Mouse (Mus musculus) liver, embryonic 15.5 days (tissue): ENCODE results near the gene Tmed10. TPM values are rescaled to one million over a fixed set of nuclear protein-coding genes. Genes with fewer than 3 reads are reported as not detected.
A peak's percentile ranks its signal among the peaks of the same experiment; 100 is the strongest.

Source experiments
- ATAC-seq: fragments of 200-750 bp; cut with Nextera tagmentation; 2 replicates; pipeline ENCODE4 v1.8.0; 2017; ENCODE audit warnings: moderate number of reproducible peaks, mild to moderate bottlenecking, moderate library complexity; ENCODE audit not compliant: insufficient read depth
- H3K27ac ChIP-seq: fragments of 300-500 bp; sonication (generic); replicated peaks from 2 replicates; pipeline ENCODE4 v1.5.1; 2015; ENCODE audit warnings: mild to moderate bottlenecking, inconsistent platforms
- H3K27me3 ChIP-seq: fragments of 300-500 bp; sonication (generic); 2 replicates; pipeline ENCODE4 v1.6.1; 2015; ENCODE audit warnings: mild to moderate bottlenecking, inconsistent platforms
- H3K36me3 ChIP-seq: fragments of 300-500 bp; sonication (generic); replicated peaks from 2 replicates; pipeline ENCODE4 v1.6.1; 2015; ENCODE audit warnings: moderate library complexity, mild to moderate bottlenecking, inconsistent platforms
- H3K4me1 ChIP-seq: fragments of 300-500 bp; sonication (generic); replicated peaks from 2 replicates; pipeline ENCODE4 v1.6.1; 2015; ENCODE audit warnings: inconsistent platforms
- H3K4me2 ChIP-seq: fragments of 300-500 bp; sonication (generic); 2 replicates; pipeline ENCODE4 v1.6.1; 2015; ENCODE audit warnings: moderate library complexity, mild to moderate bottlenecking, inconsistent platforms
- H3K4me3 ChIP-seq: fragments of 300-500 bp; sonication (generic); replicated peaks from 2 replicates; pipeline ENCODE4 v1.5.1; 2015; ENCODE audit warnings: mild to moderate bottlenecking, inconsistent platforms
- H3K9ac ChIP-seq: fragments of 300-500 bp; sonication (generic); 2 replicates; pipeline ENCODE4 v1.6.1; 2015; ENCODE audit warnings: moderate library complexity, mild to moderate bottlenecking, inconsistent platforms
- H3K9me3 ChIP-seq: fragments of 300-500 bp; sonication (generic); replicated peaks from 2 replicates; pipeline ENCODE4 v1.6.1; 2016; ENCODE audit warnings: inconsistent platforms
- WGBS: fragments of 180-500 bp; shearing (Covaris S2); methylation state at CpG from one replicate; pipeline ENCODE4 v1.1.7; 2015; ENCODE audit warnings: mixed read lengths; ENCODE audit not compliant: insufficient replicate concordance; 5-methylcytosine and 5-hydroxymethylcytosine counted together
- polyA plus RNA-seq: library from polyadenylated mRNA; unstranded; fragments of >200 nt; fragmentation: Nextera tagmentation; extraction: Ambion mirVana; gene quantifications from 2 replicates; pipeline ENCODE4 v1.2.1, GENCODE M21; 2015

Tmed10 gene
- polyA plus RNA-seq, 1 experiment from 2014 or later: 163 TPM

DNA sequence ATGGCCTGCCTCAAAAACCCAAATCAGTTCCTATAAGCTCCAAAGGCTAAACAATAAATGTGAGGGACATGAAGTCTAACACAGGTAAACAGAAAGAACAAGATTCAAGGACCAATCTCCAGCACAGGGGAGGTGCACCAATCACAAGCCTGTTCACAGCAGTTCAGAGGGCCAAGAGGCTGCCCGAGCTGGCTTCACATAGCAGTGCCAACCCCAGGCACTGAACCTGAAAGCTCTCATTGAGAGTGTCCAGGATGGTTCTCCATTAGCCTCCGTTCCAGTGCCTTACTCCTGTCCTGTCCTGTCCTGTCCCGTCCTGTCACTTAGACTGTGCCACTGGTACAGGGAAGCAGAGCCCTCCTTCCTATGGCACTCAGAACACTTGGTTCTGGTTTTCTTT is 27.5 kb downstream of the Tmed10 start:
- 67% methylated on average over 3 of the region's 3 CpGs for WGBS
- Histone ChIP-seq H3K9ac (no peak overlapping the region), H3K4me3 (no peak overlapping the region), H3K27me3 (no peaks in the 10 kb centered on the region), H3K9me3 (no peaks in the 10 kb centered on the region), H3K4me2 (no peak overlapping the region), H3K4me1 (peaks cover 12% of the 10 kb centered on the region; the same call in 1 of the 2 replicates), H3K27ac (peak overlapping the region; percentile 34; the same call in 1 of the 2 replicates), H3K36me3 (peaks cover 49% of the 10 kb centered on the region)
- no peak for ATAC-seq

DNA sequence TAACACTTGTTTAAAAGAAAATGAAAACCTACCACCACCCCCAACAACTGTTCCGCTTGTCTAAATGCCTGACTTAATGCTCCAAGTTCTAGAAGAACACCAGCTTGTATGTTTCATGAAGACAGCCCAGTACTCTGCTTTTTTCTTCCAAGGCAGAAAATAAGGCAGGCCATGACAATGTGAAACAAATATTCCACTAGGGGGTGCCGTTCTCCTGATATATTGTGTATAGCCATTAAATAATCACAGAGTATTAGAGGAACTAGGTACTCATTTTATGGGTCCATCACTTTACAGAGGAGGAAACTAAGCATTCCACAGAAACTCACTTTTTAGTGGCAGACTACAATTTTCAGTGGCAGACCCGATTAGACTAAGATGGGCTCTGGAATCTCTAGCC is 28.3 kb downstream of the Tmed10 start:
- ATAC-seq: no peak
- H3K27ac ChIP-seq: no peak overlapping the region

DNA sequence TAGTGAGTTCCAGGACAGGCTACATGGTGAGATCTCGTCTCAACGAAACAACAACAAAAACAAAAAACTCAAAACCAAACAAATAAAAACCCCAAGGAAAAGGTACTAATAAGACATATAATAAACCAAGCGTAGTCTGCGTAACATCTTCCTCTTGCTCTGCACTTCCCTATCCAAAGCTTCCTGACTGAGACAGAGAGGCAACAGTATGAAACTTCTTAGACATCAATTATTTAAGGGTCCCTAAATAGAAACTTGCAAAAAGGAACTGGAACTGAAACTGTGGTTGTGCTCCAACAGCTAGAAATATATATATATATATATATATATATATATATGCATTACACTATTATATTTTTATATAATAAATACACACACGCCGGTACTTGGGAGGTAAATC is 29.1 kb downstream of the Tmed10 start:
- no peak overlapping the region for H3K27ac ChIP-seq
- no peaks in the 10 kb centered on the region for H3K27me3 ChIP-seq
- no peaks in the 10 kb centered on the region for H3K9me3 ChIP-seq
- no peak overlapping the region for H3K4me3 ChIP-seq
- peaks cover 58% of the 10 kb centered on the region for H3K36me3 ChIP-seq
- WGBS: 77% methylated on average over 6 of the region's 6 CpGs
- no peak for ATAC-seq
- no peak overlapping the region for H3K9ac ChIP-seq
- H3K4me1 ChIP-seq: peaks cover 14% of the 10 kb centered on the region
- H3K4me2 ChIP-seq: no peak overlapping the region

More for the DNA sequence above, 28.3 kb downstream of the Tmed10 start:
- 50% methylated on average over 3 of the region's 3 CpGs for WGBS
- Histone ChIP-seq H3K4me2 (no peak overlapping the region), H3K36me3 (peaks cover 57% of the 10 kb centered on the region), H3K9me3 (no peaks in the 10 kb centered on the region), H3K9ac (no peak overlapping the region), H3K4me3 (no peak overlapping the region), H3K4me1 (peaks cover 12% of the 10 kb centered on the region; the same call in 1 of the 2 replicates), H3K27me3 (no peaks in the 10 kb centered on the region)

DNA sequence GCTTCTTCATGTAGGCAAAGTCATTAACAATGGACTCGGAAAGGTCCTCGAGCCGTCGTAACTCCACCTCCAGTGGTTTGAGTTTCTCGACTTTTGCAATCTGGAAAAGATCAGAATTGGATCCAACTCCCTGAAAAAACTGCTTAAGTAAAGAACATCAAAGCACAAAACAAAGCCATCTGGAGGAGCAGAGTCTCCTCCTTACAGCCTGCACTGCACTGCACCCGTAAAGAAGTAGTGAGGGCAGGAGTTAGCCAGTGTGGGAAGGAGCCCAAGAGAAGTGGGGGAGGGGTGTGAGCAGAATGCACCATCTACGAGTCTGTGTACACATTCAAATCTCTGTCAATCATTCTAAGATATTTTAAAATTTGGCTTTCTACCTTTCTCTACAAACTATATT is 30.4 kb downstream of the Tmed10 start:
- Histone ChIP-seq H3K4me2 (no peak overlapping the region), H3K27ac (no peak overlapping the region), H3K9me3 (no peaks in the 10 kb centered on the region), H3K4me3 (no peak overlapping the region), H3K27me3 (no peaks in the 10 kb centered on the region), H3K9ac (no peak overlapping the region), H3K36me3 (peaks cover 46% of the 10 kb centered on the region), H3K4me1 (peaks cover 23% of the 10 kb centered on the region)
- ATAC-seq: no peak
- WGBS: 78% methylated on average over 7 of the region's 7 CpGs

DNA sequence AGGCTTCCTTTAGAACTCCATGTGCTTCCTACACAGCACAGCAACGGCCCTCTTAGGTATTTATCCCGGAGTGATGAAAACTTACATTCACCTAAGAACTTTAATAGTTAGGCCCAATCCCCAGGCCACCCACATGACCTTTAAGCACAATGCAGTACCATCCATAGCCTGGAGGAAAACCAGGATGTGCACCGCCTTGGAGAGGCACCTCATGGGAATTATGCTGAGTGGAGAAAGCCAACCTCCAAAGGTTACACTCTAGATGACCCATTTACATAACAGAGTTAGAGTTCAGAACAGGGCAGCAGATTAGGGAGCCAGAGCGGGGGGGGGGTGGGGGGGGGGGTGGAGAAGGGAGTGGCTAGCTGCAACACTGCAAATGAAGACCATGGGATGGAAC is 32.3 kb downstream of the Tmed10 start:
- H3K4me3 ChIP-seq: no peak overlapping the region
- H3K4me1 ChIP-seq: peaks cover 26% of the 10 kb centered on the region
- no peak overlapping the region for H3K4me2 ChIP-seq
- H3K27me3 ChIP-seq: no peaks in the 10 kb centered on the region
- H3K9me3 ChIP-seq: no peaks in the 10 kb centered on the region
- WGBS: 69% methylated on average over 4 of the region's 4 CpGs
- no peak overlapping the region for H3K9ac ChIP-seq
- H3K27ac ChIP-seq: no peak overlapping the region
- no peak for ATAC-seq
- peaks cover 30% of the 10 kb centered on the region for H3K36me3 ChIP-seq

DNA sequence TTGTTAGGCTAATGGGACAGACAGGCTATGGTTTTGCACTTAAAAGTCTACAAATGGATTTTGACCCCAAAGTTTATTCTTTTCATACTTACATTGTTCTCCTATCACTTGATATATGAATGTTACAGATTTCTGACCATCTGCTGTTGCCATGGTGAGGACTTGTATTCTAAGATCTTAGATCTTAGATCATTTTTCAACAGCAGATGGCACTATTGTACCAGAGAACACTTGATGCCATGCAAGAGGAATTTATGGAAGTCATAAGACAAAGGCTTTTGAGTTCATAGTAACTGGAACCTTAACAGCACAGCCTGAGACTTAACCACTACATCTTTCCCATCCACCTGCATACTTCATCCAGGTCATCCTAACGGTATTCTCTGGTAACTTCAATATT is 33.5 kb downstream of the Tmed10 start:
- 37% methylated on average over 1 of the region's 1 CpGs for WGBS
- Histone ChIP-seq H3K27me3 (no peaks in the 10 kb centered on the region), H3K4me2 (no peak overlapping the region), H3K4me3 (no peak overlapping the region), H3K4me1 (peaks cover 28% of the 10 kb centered on the region), H3K9ac (no peak overlapping the region), H3K27ac (no peak overlapping the region), H3K9me3 (no peaks in the 10 kb centered on the region), H3K36me3 (peaks cover 32% of the 10 kb centered on the region)
- ATAC-seq: no peak

DNA sequence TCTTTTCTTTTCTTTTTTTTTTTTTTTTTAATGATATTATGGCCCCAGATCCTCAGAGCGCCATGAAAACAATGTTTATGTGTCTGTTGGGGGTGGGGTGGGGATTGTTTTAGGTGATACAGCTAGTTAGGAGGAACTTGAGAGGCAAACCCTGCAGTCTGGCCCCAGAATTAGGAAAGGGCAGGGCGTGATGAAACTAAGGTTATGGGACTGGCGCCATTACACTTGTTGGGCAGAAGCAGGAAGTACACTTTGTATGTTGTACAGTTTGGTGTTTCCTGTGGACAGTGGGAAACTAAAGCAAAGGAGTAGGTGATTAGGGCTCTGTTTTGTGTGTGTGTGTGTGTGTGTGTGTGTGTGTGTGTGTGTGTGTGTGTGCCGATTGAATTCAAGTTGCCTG is 34.7 kb downstream of the Tmed10 start:
- peaks cover 28% of the 10 kb centered on the region for H3K4me1 ChIP-seq
- peaks cover 42% of the 10 kb centered on the region for H3K36me3 ChIP-seq
- H3K9me3 ChIP-seq: no peaks in the 10 kb centered on the region
- peak overlapping the region; percentile 93 for H3K4me2 ChIP-seq
- peak overlapping the region; percentile 98 for H3K4me3 ChIP-seq
- H3K9ac ChIP-seq: peak overlapping the region; percentile 98; the same call in 1 of the 2 replicates
- no peak for ATAC-seq
- no peaks in the 10 kb centered on the region for H3K27me3 ChIP-seq
- peak overlapping the region; percentile 92 for H3K27ac ChIP-seq
- WGBS: 18% methylated on average over 4 of the region's 4 CpGs

DNA sequence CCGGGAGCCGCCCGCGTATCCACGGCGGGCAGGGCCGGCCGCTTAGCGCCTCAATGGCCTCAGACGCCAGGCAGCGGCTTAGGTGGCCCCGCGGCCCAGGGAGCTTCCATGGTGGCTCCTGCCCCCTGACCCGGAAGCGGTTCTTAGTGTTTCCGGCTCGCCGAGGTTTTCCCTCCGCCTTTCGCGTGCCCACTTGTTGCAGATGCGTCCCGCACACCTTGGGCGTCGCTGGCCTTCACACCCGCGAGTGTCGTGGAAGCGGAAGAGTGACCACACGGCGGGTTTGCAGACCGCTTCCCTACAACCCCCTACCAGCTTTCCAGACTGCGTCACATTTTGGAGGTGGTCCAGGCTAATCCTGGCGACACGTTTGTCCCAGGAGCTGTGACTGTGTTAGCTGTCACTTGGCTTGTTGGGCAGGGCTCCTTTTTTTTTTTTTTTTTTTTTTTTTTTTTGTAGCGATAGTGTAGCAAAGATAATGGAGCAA is 35.4 kb downstream of the Tmed10 start, which contains the start of gene Nek9:
Gene Nek9 (minus strand): TSS at position 120 of the 487 bp plus-strand sequence.
- Histone ChIP-seq H3K36me3 (peaks cover 43% of the 10 kb centered on the region), H3K27ac (peak within 1 kb of the TSS; percentile 92), H3K4me1 (peaks cover 28% of the 10 kb centered on the region), H3K9me3 (no peaks in the 10 kb centered on the region), H3K4me2 (peak within 1 kb of the TSS; percentile 93), H3K9ac (peak within 1 kb of the TSS; percentile 98), H3K4me3 (peak within 1 kb of the TSS; percentile 98), H3K27me3 (no peaks in the 10 kb centered on the region)
- peak; percentile 82 for ATAC-seq
- WGBS: 0% methylated on average over 36 of the region's 36 CpGs

DNA sequence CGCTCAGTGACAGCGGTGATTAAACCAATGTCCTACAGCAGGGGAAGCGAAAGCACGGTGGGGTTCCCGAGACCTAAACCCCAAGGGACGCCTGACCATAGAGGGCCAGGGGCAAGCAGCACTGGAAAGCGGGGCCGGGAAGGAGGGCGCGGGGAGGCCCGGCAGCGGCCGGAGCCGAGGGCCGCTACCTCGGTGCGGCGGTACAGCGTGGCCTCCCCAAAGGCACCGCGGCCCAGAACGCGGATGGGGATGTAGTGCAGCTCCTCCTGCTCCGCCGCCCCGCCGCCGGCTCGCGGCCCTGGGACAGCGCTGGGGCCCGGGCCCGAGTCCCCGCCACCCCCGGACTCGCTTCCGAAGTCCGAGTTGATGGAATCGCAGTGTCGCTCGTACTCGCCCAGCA is 35.8 kb downstream of the Tmed10 start:
- peak overlapping the region; percentile 98 for H3K4me3 ChIP-seq
- peaks cover 28% of the 10 kb centered on the region for H3K4me1 ChIP-seq
- H3K4me2 ChIP-seq: peak overlapping the region; percentile 93
- H3K27me3 ChIP-seq: no peaks in the 10 kb centered on the region
- peak; percentile 75 for ATAC-seq
- peak overlapping the region; percentile 92 for H3K27ac ChIP-seq
- H3K9ac ChIP-seq: peak overlapping the region; percentile 98
- peaks cover 43% of the 10 kb centered on the region for H3K36me3 ChIP-seq
- H3K9me3 ChIP-seq: no peaks in the 10 kb centered on the region
- under 1% methylated on average over 41 of the region's 42 CpGs for WGBS

DNA sequence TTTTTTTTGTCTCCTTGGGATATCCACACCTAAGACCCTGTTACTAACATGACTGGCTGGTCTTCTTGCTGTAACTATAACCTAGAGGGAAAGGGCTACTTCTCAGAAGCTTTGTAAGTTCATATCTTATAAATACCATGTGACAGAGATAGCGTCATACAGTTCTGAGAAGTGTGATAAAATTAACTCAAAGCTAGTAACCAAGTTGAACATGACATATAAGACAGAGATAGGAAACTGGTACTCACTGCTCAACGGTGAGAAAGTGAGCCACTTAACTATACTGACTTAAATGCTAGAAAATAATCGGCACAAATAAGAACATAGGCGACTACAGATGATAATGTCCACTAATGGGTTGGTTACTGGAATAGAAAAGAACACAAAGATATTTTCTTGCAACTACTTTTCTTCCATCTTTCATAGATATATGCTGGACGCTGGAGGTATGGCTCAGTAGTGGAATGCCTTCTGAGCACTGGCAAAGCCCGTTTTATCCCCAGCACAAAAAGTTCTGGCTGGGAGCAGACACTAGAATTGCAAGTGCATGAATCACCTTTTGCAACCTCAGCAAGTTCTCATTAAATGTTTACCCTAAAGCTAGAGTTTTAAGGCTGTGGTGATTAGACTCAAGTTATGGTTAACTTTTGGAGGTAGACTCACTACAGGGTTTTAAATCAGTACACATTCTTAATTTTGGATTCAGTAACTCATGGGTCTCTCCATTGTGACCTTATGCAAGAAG is 36.9 kb downstream of the Tmed10 start:
- Histone ChIP-seq H3K4me2 (peak overlapping the region; percentile 93), H3K4me3 (peak overlapping the region; percentile 98), H3K36me3 (peaks cover 47% of the 10 kb centered on the region), H3K4me1 (peaks cover 28% of the 10 kb centered on the region), H3K27ac (peak overlapping the region; percentile 92), H3K27me3 (no peaks in the 10 kb centered on the region), H3K9ac (peak overlapping the region; percentile 10), H3K9me3 (no peaks in the 10 kb centered on the region)
- 38% methylated on average over 6 of the region's 6 CpGs for WGBS
- ATAC-seq: peak; percentile 32; the same call in 1 of the 2 replicates

DNA sequence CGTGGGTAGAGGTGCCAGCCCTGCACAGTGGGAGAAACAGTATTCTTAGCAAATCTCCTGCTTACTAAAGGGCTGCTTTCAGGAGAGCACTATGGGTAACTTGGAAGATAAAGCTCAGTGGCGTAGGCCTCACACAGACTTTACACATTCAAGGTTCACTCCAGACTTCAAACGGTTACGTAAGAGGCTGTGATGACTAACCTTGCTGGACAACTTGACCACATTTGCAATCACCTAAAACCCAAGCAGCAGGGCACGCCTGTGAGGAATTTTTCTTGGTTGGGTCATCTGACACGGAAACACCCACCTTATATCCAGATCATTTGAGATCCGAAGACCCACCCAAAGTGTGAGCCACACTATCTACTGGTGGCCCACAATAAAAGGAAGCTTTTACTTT is 44.5 kb downstream of the Tmed10 start:
- no peak overlapping the region for H3K9ac ChIP-seq
- no peak overlapping the region for H3K4me2 ChIP-seq
- no peaks in the 10 kb centered on the region for H3K9me3 ChIP-seq
- ATAC-seq: no peak
- 78% methylated on average over 7 of the region's 7 CpGs for WGBS
- H3K4me3 ChIP-seq: no peak overlapping the region
- H3K27me3 ChIP-seq: no peaks in the 10 kb centered on the region
- H3K27ac ChIP-seq: no peak overlapping the region
- H3K4me1 ChIP-seq: no peaks in the 10 kb centered on the region
- H3K36me3 ChIP-seq: peaks cover 89% of the 10 kb centered on the region
